Mouse (Mus musculus) adipocyte (in vitro differentiated cells): Measurements from ENCODE around the gene Gm11569.
"Not testable (repeated sequence)": the region's sequence is repeated elsewhere in the genome, so short reads cannot be mapped to it uniquely, and the experiment has no call there.

Source experiments
- DNase-seq: peaks from one replicate; pipeline ENCODE4 v3.0.0-alpha.2; 2016; ENCODE audit warnings: low spot score

The Gm11569 gene

DNA sequence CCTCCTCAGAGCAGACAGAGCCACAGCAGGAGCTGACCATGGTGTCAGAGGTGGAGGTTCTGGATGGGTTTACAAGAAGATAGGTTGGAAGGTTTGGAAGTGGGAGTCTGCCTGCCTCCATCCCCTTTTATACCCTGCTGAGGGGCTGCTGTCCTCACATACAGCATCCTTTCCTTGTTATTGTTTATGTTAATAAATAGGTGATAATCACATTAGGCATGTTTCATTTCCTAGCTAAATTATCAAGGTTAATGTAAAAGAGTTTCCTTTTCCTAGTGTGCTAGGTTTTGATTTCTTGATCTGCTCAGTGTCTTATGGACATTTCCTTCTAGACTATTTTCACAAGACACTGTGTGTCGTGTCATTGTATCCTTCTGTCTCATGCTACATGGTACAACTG is at the start of gene Gm11569:
TSS of gene Gm11569 (minus strand) at position 101 of the 400 bp plus-strand sequence.
- DNase-seq: not testable (repeated sequence)

DNA sequence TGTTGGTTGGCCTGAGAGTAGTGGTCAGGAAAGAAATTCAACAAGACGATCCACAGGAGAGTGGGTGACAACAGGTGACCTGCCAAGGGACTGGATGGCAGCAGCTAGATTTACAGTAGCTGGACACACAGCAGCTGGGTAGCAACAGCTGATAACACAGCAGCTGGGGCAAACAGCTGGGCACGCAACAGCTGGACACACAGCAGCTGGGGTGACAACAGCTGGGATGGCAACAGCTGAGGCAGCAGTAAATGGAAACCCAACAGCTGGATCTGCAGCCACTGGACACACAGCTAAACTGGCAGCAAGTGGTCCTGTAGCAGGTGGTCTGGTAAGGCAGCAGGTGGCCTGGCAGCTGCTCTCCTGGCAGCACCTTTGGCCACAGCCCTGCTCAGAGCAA is 48.0 kb upstream of the Gm11569 start:
- no peak for DNase-seq

DNA sequence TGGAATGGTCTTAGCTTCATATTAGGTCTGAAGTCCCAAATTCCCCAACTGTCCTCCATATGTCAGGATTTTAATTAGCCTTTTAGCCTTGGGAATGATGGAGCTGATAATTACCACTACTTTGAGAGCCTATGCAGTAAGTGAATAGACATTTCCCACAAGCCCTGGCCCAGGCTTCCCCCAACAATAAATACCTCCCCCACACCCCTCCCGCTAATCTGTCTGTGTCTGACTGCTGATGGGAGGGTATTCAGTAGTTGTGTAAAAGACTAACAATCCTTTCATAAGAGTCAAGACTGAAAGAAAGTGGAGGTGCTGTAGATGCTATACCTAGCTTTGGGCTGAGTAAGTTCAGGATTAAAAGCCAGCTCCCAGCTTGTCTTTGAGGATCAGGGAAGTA is 43.5 kb upstream of the Gm11569 start:
- no peak for DNase-seq

DNA sequence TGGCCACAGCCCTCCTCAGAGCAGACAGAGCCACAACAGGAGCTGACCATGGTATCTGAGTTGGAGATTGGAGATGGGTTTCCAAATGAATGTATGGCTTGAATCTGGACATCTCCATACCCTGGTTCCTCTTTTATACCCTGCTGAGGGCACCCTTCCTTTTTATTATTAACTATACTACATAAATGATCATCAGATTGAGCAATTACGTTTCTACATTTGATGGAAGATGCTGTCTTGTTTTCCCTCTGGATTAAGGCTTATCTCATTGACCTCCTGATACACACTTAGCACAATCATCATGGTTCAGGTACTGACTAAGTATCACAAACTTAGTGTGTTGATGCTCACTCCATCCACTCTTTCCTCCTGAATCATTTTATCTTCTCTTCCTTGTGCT is 39.2 kb upstream of the Gm11569 start, which contains the start of gene 2300003K06Rik:
TSS of gene 2300003K06Rik (minus strand) at position 101 of the 400 bp plus-strand sequence.
- DNase-seq: no peak

DNA sequence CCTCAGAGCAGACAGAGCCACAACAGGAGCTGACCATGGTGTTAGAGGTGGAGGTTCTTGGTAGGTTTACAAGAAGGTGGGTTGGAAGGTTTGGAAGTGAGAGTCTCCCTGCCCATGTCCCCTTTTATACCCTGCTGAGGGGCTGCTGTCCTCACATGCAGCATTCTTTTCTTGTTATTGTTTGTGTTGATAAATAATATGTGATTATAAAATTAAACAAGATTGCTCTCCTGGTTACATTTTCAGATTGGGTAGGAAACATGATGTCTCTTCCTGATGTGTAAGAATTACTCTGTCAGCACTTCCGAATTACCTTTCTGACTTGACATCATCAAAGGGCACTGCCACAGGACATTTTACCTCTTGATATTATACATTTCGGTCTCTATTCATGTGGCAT is 16.8 kb upstream of the Gm11569 start, which contains the start of gene Gm11564:
TSS of gene Gm11564 (minus strand) at position 101 of the 400 bp plus-strand sequence.
- not testable (repeated sequence) for DNase-seq

DNA sequence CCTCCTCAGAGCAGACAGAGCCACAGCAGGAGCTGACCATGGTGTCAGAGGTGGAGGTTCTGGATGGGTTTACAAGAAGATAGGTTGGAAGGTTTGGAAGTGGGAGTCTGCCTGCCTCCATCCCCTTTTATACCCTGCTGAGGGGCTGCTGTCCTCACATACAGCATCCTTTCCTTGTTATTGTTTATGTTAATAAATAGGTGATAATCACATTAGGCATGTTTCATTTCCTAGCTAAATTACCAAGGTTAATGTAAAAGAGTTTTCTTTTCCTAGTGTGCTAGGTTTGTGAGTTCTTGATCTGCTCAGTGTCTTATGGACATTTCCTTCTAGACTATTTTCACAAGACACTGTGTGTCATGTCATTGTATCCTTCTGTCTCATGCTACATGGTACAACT is 11.1 kb upstream of the Gm11569 start, which contains the start of gene Krtap4-13:
TSS of gene Krtap4-13 (minus strand) at position 101 of the 400 bp plus-strand sequence.
- not testable (repeated sequence) for DNase-seq

DNA sequence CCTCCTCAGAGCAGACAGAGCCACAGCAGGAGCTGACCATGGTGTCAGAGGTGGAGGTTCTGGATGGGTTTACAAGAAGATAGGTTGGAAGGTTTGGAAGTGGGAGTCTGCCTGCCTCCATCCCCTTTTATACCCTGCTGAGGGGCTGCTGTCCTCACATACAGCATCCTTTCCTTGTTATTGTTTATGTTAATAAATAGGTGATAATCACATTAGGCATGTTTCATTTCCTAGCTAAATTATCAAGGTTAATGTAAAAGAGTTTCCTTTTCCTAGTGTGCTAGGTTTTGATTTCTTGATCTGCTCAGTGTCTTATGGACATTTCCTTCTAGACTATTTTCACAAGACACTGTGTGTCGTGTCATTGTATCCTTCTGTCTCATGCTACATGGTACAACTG is 5.6 kb upstream of the Gm11569 start, which contains the start of gene Gm11554:
TSS of gene Gm11554 (minus strand) at position 101 of the 400 bp plus-strand sequence.
- DNase-seq: not testable (repeated sequence)

DNA sequence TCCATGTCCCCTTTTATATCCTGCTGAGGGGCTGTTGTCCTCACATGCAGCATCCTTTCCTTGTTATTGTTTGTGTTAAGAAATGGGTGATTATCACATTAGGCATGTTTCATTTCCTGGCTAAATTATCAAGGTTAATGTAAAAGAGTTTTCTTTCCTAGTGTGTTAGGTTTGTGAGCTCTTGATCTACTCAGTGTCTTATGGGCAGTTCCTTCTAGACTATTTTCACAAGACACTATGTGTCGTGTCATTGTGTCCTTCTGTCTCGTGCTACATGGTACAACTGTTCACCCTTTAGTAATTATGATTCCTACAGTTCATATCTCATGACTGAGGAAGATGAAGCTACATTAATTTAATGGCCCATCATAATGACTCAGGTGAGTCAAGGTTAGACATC is 5.4 kb downstream of the Gm11569 start, which contains the start of gene Gm11596:
TSS of gene Gm11596 (minus strand) at position 101 of the 400 bp plus-strand sequence.
- DNase-seq: no peak

DNA sequence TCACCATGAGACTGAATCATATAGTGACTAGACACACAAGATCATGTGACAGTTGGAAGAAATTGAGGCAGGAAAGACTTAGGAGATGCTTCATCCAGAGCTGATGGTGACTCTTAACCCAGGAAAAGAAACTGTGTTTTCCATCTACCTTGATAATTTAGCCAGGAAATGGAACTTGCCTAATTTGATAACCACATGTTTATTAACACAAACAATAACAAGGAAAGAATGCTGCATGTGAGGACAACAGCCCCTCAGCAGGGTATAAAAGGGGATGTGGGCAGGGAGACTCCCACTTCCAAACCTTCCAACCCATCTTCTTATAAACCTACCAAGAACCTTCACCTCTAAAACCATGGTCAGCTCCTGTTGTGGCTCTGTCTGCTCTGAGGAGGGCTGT is 13.8 kb downstream of the Gm11569 start, which contains the start of gene Krtap4-9:
TSS of gene Krtap4-9 (plus strand) at position 301 of the 400 bp plus-strand sequence.
- not testable (repeated sequence) for DNase-seq

DNA sequence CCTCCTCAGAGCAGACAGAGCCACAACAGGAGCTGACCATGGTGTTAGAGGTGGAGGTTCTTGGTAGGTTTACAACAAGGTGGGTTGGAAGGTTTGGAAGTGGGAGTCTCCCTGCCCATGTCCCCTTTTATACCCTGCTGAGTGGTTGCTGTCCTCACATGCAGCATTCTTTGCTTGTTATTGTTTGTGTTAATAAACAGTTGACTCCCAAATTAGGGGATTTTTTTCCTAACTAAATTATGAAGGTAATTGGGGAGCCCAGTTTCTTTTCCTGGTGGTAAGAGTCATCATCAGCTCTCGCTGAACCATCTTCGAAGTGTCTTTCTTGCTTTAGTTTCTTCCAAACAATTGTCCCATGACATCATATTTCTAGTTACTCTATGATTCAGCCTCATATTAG is 18.1 kb downstream of the Gm11569 start, which contains the start of gene Krtap4-8:
TSS of gene Krtap4-8 (minus strand) at position 101 of the 400 bp plus-strand sequence.
- DNase-seq: no peak

DNA sequence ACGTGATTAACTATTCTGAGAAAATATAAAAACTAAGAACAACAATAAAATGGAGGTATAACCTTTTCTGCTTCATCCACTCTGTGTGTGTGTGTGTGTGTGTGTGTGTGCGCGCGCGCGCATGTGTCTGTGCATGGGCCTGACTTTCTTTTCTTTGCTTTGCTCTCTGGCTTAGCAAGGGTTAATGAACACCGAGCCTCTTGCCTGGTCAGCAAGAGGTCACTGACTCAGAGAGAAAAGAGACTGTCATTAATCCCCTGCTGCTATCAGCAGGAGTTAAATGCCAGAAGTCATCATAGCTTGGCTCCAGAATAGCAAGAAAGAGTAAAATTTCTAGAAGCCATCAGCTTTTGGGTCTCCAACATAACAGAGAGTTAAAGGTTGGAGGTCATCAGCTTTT is 20.3 kb downstream of the Gm11569 start:
- no peak for DNase-seq

DNA sequence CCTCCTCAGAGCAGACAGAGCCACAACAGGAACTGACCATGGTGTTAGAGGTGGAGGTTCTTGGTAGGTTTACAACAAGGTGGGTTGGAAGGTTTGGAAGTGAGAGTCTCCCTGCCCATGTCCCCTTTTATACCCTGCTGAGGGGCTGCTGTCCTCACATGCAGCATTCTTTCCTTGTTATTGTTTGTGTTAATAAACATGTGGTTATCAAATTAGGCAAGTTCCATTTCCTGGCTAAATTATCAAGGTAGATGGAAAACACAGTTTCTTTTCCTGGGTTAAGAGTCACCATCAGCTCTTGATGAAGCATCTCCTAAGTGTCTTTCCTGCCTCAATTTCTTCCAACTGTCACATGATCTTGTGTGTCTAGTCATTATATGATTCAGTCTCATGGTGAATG is 25.9 kb downstream of the Gm11569 start, which contains the start of gene Gm11595:
TSS of gene Gm11595 (minus strand) at position 101 of the 400 bp plus-strand sequence.
- DNase-seq: not testable (repeated sequence)

DNA sequence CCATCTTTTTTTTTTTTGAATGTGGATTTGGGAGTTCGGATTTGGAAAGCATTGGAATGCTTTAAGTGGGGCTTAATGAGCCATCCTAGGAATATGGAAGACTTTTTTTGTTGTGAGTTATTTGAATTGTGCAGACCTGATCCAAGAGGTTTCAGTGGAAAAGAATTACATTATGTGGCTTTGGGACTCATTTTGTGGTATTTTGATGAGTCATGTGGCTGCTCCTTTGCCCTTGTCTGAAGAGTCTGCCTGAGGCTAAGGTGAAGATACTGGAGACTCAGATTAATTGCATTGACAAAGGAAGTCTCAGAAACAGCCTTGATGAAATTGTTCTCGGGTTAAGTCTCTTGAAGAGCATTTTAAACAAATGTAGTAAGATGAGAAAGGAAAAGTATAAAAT is 30.3 kb downstream of the Gm11569 start:
- no peak for DNase-seq

DNA sequence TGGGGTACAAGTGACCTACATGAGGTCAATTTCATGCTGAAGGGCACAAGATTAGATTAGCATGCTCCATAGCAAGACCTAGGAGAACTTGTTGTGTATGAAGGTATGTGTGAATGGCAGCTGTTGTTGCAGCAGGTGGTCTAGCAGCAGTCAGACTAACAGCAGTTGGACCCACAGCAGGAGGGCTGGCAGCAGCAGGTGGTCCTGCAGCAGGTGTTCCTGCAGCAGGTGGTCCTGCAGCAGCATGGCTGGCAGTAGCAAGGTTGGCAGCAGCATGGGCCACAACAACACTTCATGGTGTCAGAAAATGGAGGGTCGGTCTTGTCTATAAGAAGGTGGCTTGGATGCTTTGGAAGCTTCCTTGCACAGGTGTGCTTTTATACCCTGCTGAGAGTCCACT is 39.9 kb downstream of the Gm11569 start:
- DNase-seq: no peak
